Mouse (Mus musculus) embryonic fibroblast, embryonic 13.5 days (primary cell): Measurements from ENCODE around the gene Tas2r143.

Source experiments
- CTCF ChIP-seq: IDR thresholded peaks from 2 replicates; pipeline ENCODE4 v1.5.1; 2011; ENCODE audit warnings: mild to moderate bottlenecking, control low read depth, low read length, moderate library complexity, borderline replicate concordance; ENCODE audit not compliant: insufficient read depth
- POLR2A ChIP-seq: IDR thresholded peaks from 2 replicates; pipeline ENCODE4 v1.6.1; 2011; ENCODE audit warnings: low read depth, mild to moderate bottlenecking, control low read depth, low read length, moderate library complexity

DNA sequence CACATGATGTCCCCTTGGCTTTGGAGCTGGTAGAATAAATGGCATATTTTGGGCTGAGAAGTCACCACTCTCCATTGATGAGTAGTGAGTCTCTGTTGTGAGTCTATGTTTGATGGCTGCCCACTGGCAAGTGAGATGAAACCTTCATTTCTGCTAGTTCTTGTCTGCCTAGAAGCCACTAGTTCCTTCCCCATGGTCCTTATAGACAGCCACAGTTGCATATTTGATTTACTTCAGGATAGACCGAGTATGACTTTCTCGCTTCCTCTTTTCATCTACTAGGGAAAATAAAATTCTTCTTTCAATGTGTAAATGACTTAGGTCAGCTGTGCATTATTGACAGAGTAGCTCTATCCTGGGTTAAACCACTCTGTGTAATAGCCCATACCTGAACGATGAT is 24.4 kb downstream of the Tas2r143 start:
- TF ChIP-seq POLR2A (no peak), CTCF (no peak)
